In the genomic region with DNA sequence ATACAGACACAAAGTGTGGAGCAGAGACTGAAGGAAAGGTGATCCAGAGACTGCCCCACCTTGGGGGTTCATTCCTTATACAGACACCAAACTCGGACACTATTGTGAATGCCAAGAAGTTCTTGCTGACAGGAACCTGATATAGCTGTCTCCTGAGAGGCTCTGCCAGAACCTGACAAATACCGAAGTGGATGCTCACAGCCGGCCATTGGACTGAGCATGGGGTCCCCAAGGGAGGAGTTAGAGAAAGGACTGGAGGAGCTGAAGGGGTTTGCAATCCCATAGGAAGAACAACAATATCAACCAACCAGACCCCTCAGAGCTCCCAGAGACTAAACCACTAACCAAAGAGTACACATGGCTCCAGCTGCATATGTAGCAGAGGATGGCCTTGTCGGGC, we compare ENCODE assay signal across 5 mouse cellular contexts. TPM values are rescaled to one million over a fixed set of nuclear protein-coding genes. Genes with fewer than 3 reads are reported as not detected.
DNase-seq lines count a peak whose midpoint lies in the region; ATAC-seq lines count a peak whose summit lies in the region.
"Not testable (repeated sequence)": the region's sequence is repeated elsewhere in the genome, so short reads cannot be mapped to it uniquely, and the experiment has no call there.

No protein-coding gene starts in this region.

- not testable (repeated sequence) for ATAC-seq in heart, embryonic 15.5 days (replicated peaks; ENCODE audit: insufficient number of reproducible peaks, insufficient read depth, low FRiP score, low read depth)

- H3K4me3 ChIP-seq in heart, embryonic 15.5 days = not testable (repeated sequence)

- intact Hi-C loops in gastrocnemius, postnatal 14 days (cut with DNase I; ENCODE audit: low total_unique reads) = loop anchor here (10.0 kb wide), 1 partner anchor 85 kb away; no protein-coding TSS in a partner anchor

- not testable (repeated sequence) for H3K27me3 ChIP-seq in heart, embryonic 15.5 days

- not testable (repeated sequence) for H3K9ac ChIP-seq in heart, embryonic 15.5 days

- not testable (repeated sequence) for H3K9me3 ChIP-seq in heart, embryonic 15.5 days (replicated peaks)

- 0 out of 2 replicates have a peak overlapping the region, but pooled peaks have one; percentile 16 for H3K27ac ChIP-seq in heart, embryonic 15.5 days

- H3K36me3 ChIP-seq in heart, embryonic 15.5 days = not testable (repeated sequence)

- not testable (repeated sequence) for H3K4me2 ChIP-seq in heart, embryonic 15.5 days

- WGBS in heart, embryonic 15.5 days = 45% methylated on average over 4 of the region's 4 CpGs

- peak; percentile 36 for DNase-seq in 3T3-L1 (ENCODE audit: low read depth, low spot score)
- peak; percentile 61 for DNase-seq in gastrocnemius, adult 18-20 months (ENCODE audit: low spot score)
- DNase-seq in gastrocnemius, postnatal 14 days = peak; percentile 33
- DNase-seq in heart, adult 11 months = peak; percentile 88

- H3K4me1 ChIP-seq in heart, embryonic 15.5 days (replicated peaks) = peaks cover 46% of the 10 kb centered on the region

RNA-seq across cellular contexts. Expression of a gene that starts 27.5 kb away (rescaled TPM):
- total RNA-seq in gastrocnemius, adult 18-20 months (2021) = 10 to 100 TPM; 42.4 to 45.3 TPM
- total RNA-seq in gastrocnemius, postnatal 14 days (2021) = 10 to 100 TPM; 32.4 to 37.7 TPM
- 44.4 and 56.0 TPM in 2 replicates for polyA plus RNA-seq in heart, embryonic 15.5 days (2015; fragmentation: Nextera tagmentation; extraction: Ambion mirVana)

Comparison
In these comparisons a context has a peak if more than half of its experiments do, and no peak if none do; other contexts are left out.
1. DNase-seq: peak in every context shown above with its lines; median percentile 88 in heart, adult 11 months; 61 in gastrocnemius, adult 18-20 months; 36 in 3T3-L1; 33 in gastrocnemius, postnatal 14 days.